Mouse (Mus musculus) T-helper 2 cell (primary cell): ENCODE measurements around the gene Npnt.

Source experiments
- in situ Hi-C: fragments of 300-600 bp; cut with MboI, MseI; formaldehyde crosslinking; loops from one replicate; pipeline ENCODE4 v1.15.1; 2025; ENCODE audit warnings: high pct_unique_total_duplicates

The Npnt gene

DNA sequence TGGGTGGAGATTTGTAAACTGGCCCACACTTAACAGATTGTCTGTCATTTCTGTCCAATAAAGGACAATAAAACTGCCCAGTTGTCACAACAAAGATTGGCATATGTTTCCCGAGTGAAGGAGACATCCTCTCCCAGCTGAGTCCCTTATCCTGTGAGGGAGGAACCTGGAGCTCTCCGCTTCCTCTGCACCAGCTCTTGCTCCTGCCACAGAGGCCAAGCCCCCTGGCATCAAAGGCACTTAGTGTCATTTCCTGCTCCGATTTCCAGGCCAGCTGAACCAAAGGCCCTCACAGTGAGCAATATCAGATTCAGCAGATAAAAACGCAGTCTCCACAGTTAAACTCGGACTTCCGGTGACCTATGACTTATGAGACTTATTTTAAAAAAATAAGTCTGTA is 93.4 kb downstream of the Npnt start:
- in situ Hi-C loops, result no loop called here

GRCm38 (mm10) chr3:132855458-132856212 is 94.5 kb downstream of the Npnt start:
- in situ Hi-C loops, result no loop called here

DNA sequence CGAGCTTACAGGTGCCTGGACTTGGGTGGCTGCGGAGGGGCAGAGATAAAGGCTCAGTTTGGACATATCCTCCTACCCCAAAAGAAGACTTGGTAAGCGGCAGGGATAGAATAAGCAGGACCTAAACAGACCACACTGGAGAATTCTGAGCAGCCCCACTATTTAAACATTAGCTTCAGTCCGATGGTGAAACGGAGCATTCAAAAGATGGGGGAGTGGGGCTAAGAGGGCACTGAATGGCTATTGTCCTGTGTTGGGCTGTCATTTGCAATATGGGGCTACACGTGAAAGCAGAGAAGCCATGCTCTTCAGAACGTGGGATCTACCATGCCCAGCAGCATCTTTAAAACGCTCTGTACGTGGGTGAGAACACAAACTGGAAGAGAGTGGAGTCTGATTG is 95.8 kb downstream of the Npnt start:
- in situ Hi-C loops, result no loop called here

DNA sequence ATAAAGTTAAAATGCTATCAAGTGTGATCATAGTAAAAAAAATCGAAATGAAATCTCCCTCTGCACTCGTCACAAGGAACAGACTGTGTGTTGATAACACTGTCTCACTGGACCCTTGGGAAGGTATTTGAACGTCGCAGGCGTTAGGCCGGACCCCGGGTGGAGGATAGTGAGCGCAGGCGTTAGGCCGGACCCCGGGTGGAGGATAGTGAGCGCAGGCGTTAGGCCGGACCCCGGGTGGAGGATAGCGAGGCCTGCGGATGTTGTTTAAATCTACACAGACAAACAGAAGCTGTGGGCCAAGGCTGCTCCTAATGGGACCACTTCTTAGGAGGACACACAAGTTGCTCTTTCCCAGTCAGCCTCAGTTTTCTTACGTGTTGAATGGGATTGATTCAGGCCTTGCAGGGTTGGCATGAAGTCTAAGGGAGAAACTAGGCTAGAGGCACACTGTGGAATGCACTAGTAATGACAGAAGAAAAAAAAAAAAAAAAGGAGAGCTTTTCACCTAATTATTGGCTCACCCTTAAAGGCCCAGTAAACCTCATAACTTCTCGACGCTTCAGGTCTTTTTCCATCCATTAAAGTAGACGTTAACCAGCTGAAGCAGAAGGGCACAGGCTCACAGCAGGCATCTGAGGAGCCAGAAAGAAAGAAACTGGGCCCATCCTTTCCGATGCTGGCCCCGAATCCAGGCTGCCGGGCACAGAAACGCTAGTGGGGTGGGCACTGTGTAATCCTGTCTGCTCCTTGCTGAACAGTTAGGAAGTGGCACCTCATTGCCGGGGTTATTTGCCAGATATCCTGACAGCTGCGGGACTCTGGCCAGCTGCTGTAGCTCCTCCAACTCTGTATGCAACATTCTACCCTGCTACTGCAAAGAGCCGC is 98.0 kb downstream of the Npnt start:
- in situ Hi-C loops, result no loop called here

- in situ Hi-C loops, result no loop called here
Measured at GRCm38 (mm10) chr3:132851417-132851816, 98.7 kb downstream of the Npnt start.

- in situ Hi-C loops, result no loop called here
Measured at GRCm38 (mm10) chr3:132850431-132850830, 99.7 kb downstream of the Npnt start.

GRCm38 (mm10) chr3:132849669-132850068 is 100.4 kb downstream of the Npnt start:
- in situ Hi-C loops, result no loop called here

GRCm38 (mm10) chr3:132842676-132843075 is 107.4 kb downstream of the Npnt start:
- in situ Hi-C loops, result no loop called here

DNA sequence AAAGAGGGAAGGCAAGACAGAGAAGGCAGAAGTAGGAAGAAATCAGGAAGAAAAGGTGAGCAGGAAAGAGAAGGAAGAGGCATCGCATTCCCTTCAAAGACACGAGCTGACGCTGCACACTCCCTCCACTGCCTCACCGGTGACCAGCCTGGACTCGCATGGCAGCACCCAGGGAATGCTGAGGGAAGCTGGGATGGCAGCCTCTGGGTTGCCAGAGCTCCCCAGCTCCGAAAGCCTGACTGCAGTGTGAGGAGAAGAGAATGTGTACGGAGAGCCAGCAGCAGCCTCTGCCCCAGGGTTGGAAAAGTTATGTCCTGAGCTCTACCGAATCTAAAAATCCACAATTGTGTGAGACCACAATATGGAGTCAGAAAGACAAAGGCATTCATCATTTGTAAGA is 110.6 kb downstream of the Npnt start:
- in situ Hi-C loops, result no loop called here

GRCm38 (mm10) chr3:132838656-132839417 is 111.3 kb downstream of the Npnt start:
- in situ Hi-C loops, result no loop called here

- in situ Hi-C loops, result no loop called here
Measured at GRCm38 (mm10) chr3:132837134-132837533, 113.0 kb downstream of the Npnt start.

- in situ Hi-C loops, result no loop called here
Measured at GRCm38 (mm10) chr3:132835118-132835794, 114.8 kb downstream of the Npnt start.
